Mouse (Mus musculus): ENCODE results near the gene Dll3.
A peak's percentile ranks its signal among the peaks of the same experiment; 100 is the strongest.

DNA sequence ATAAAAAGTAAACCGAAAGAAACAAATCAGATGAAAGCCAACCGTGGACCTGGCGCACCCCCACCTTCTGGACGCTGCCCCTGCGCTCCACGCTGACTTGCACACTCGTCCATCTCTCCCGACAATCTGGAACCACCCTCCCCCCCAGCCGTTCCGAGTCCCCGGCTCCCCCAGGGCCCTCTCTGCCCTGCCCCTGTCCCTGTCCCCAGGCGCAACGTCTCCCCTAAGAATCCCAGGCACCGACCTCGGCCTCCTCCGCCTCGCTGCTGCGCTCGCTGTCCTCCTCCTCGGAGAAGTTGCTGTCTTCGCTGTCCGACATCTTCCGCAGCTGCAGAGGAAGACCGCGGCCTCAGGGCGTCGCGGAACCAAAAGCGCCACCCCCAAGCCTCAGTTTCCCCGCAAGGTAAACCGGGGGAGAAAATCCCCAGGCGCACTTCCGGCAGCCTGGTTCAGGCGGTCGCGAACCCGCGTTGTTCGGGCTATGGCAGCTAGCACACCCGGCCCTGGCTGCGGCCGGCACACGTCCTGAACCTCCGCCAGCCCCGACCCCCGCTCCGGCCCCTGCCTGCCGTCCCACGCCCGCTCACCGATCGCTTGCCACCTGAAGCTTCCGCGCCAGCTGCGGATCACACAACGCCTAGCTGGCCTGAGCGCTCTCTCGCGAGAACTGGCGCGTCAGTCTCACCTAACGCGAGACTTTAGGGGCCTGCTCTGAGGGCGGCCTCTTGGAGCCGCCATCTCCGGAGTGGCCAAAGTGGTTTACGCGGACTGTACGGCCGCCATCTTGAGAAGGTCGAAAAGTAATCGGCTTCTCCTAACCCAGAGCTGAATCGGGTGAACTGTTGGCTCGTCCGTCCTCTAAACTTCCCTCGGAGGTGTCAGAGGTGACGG is 36.3 kb upstream of the Dll3 start, which contains the start of gene Supt5:
- TF ChIP-seq CTCF (IDR thresholded peaks at IDR 0.05; ENCODE audit: borderline replicate concordance, control insufficient read depth, extremely low read depth, insufficient read depth, low read length, poor library complexity) (peak; percentile 60; the same call in 1 of the 2 replicates), POLR2A (IDR thresholded peaks at IDR 0.05; ENCODE audit: control insufficient read depth, extremely low read depth, insufficient read depth, low read length, poor library complexity) (peak; percentile 92)
